Mouse (Mus musculus) testis, adult 2 months (tissue): ENCODE measurements at regions not wholly inside any gene's neighbourhood (a gene's known extent, or its start where the extent isn't known, plus 50 kb on each side); places are given as distances from the start of the nearest gene placed in this dataset.

Experiments
- H3K27ac ChIP-seq: fragments of 200-500 bp; 2 replicates; pipeline ENCODE4 v1.5.1; 2012; ENCODE audit warnings: low read depth, low read length; ENCODE audit not compliant: control insufficient read depth, insufficient read depth
- H3K27me3 ChIP-seq: fragments of 200-500 bp; 2 replicates; pipeline ENCODE4 v1.6.1; 2012; ENCODE audit warnings: mild to moderate bottlenecking, low read length, moderate library complexity; ENCODE audit not compliant: control insufficient read depth, insufficient read depth
- H3K36me3 ChIP-seq: fragments of 200-500 bp; 2 replicates; pipeline ENCODE4 v1.6.1; 2012; ENCODE audit warnings: mild to moderate bottlenecking, low read length; ENCODE audit not compliant: control insufficient read depth, insufficient read depth
- H3K4me1 ChIP-seq: fragments of 200-500 bp; 2 replicates; pipeline ENCODE4 v1.6.1; 2012; ENCODE audit warnings: low read length; ENCODE audit not compliant: control insufficient read depth, insufficient read depth
- H3K4me3 ChIP-seq: fragments of 200-500 bp; 2 replicates; pipeline ENCODE4 v1.5.1; 2012; ENCODE audit warnings: low read depth, mild to moderate bottlenecking, low read length, moderate library complexity, mixed read lengths; ENCODE audit not compliant: control insufficient read depth
- CTCF ChIP-seq: fragments of 200-500 bp; IDR thresholded peaks from 2 replicates; pipeline ENCODE4 v1.5.1; 2012; ENCODE audit warnings: low read depth, mild to moderate bottlenecking, inconsistent platforms, low read length, moderate library complexity; ENCODE audit not compliant: control insufficient read depth, insufficient read depth, insufficient replicate concordance
- POLR2A ChIP-seq: fragments of 200-500 bp; IDR thresholded peaks from 2 replicates; pipeline ENCODE4 v1.6.1; 2012; ENCODE audit warnings: low read depth, mild to moderate bottlenecking, inconsistent platforms, low read length, moderate library complexity; ENCODE audit not compliant: control insufficient read depth

GRCm38 (mm10) chr10:66593001-66593400, 502.9 kb upstream of the Jmjd1c start:
- TF ChIP-seq POLR2A (no peak), CTCF (no peak)
- Histone ChIP-seq H3K36me3 (no peaks in the 10 kb centered on the region), H3K27me3 (no peaks in the 10 kb centered on the region), H3K4me3 (no peak overlapping the region), H3K4me1 (no peaks in the 10 kb centered on the region), H3K27ac (no peak overlapping the region)

- TF ChIP-seq CTCF (no peak), POLR2A (no peak)
Observed at GRCm38 (mm10) chr10:66593506-66593905, 502.4 kb upstream of the Jmjd1c start.

GRCm38 (mm10) chr10:66597952-66598351, 498.0 kb upstream of the Jmjd1c start:
- TF ChIP-seq POLR2A: no peak
- no peak for TF ChIP-seq CTCF
- H3K36me3 ChIP-seq: no peaks in the 10 kb centered on the region
- H3K4me3 ChIP-seq: no peak overlapping the region
- no peaks in the 10 kb centered on the region for H3K27me3 ChIP-seq
- H3K27ac ChIP-seq: no peak overlapping the region
- H3K4me1 ChIP-seq: no peaks in the 10 kb centered on the region

More at GRCm38 (mm10) chr10:66593506-66593905, 502.4 kb upstream of the Jmjd1c start:
- Histone ChIP-seq H3K27ac (no peak overlapping the region), H3K27me3 (no peaks in the 10 kb centered on the region), H3K36me3 (no peaks in the 10 kb centered on the region), H3K4me1 (no peaks in the 10 kb centered on the region), H3K4me3 (no peak overlapping the region)

GRCm38 (mm10) chr10:66607141-66607540, 488.8 kb upstream of the Jmjd1c start:
- H3K4me3 ChIP-seq: no peak overlapping the region
- H3K4me1 ChIP-seq: no peaks in the 10 kb centered on the region
- no peak overlapping the region for H3K27ac ChIP-seq
- no peak for TF ChIP-seq CTCF
- no peak for TF ChIP-seq POLR2A
- H3K36me3 ChIP-seq: no peaks in the 10 kb centered on the region
- H3K27me3 ChIP-seq: no peaks in the 10 kb centered on the region

GRCm38 (mm10) chr10:66616280-66616679, 479.6 kb upstream of the Jmjd1c start:
- no peak overlapping the region for H3K4me3 ChIP-seq
- H3K4me1 ChIP-seq: no peaks in the 10 kb centered on the region
- no peaks in the 10 kb centered on the region for H3K36me3 ChIP-seq
- no peak overlapping the region for H3K27ac ChIP-seq
- H3K27me3 ChIP-seq: no peaks in the 10 kb centered on the region
- TF ChIP-seq POLR2A: no peak
- no peak for TF ChIP-seq CTCF

GRCm38 (mm10) chr10:66630996-66631395, 464.9 kb upstream of the Jmjd1c start:
- Histone ChIP-seq H3K27ac (no peak overlapping the region), H3K4me3 (no peak overlapping the region), H3K4me1 (no peaks in the 10 kb centered on the region), H3K36me3 (no peaks in the 10 kb centered on the region), H3K27me3 (no peaks in the 10 kb centered on the region)
- TF ChIP-seq CTCF (no peak), POLR2A (no peak)

- Histone ChIP-seq H3K4me3 (no peak overlapping the region), H3K4me1 (peaks cover 8% of the 10 kb centered on the region), H3K27ac (no peak overlapping the region), H3K27me3 (no peaks in the 10 kb centered on the region), H3K36me3 (no peaks in the 10 kb centered on the region)
- TF ChIP-seq POLR2A (no peak), CTCF (no peak)
Observed at GRCm38 (mm10) chr10:66640890-66641847, 454.8 kb upstream of the Jmjd1c start.
